In the genomic region with DNA sequence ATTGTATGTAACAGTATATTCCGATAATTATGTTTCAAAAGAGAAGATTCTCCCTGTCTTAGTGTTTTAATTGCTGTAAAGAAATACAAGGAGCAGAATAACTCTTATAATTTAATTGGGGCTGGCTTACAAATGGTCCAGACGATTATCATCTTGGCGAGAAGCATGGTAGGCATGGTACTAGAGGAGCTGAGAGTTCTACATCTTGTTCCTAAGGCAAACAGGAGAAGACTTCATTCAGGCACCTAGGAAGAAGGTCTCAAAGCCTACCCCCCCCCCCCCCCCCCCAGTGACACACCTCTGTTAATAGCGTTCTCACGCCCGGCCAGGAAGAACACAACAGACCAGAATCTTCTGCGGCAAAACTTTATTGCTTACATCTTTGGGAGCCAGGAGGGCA, we compare ENCODE assay signal across 9 mouse cellular contexts.
A peak's percentile ranks its signal among the peaks of the same experiment; 100 is the strongest.
DNase-seq lines count a peak whose midpoint lies in the region; ATAC-seq lines count a peak whose summit lies in the region.
"Had no signal": no experiment of that assay in that cellular context is flagged by ENCODE, and none has a peak within 500 bp of the region (broad histone marks: within the 10 kb centered on the region; RNA-seq: fewer than 3 reads in every experiment).

No protein-coding gene starts in this region.

- ATAC-seq in kidney, embryonic 15.5 days (replicated peaks; ENCODE audit: low FRiP score) = peak; percentile 62; the same call in 1 of the 2 replicates
- no peak; the same call in 1 of the 2 replicates for ATAC-seq in embryonic facial prominence, embryonic 14.5 days (ENCODE audit: low read depth)
- ATAC-seq in intestine, embryonic 14.5 days (replicated peaks; ENCODE audit: low FRiP score, low TSS enrichment, low read depth) = no peak
- ATAC-seq in midbrain, embryonic 16.5 days = 0 out of 2 replicates have a peak, but pooled peaks have one; percentile 54

- H3K4me3 ChIP-seq in kidney, embryonic 15.5 days (replicated peaks) = peak overlapping the region; percentile 34
- H3K4me3 ChIP-seq in embryonic facial prominence, embryonic 14.5 days (ENCODE audit: low read depth, low read length) = peak overlapping the region; percentile 27
- H3K4me3 ChIP-seq in intestine, embryonic 14.5 days (ENCODE audit: low read depth, low read length) = peak overlapping the region; percentile 16; the same call in 1 of the 2 replicates
- peak overlapping the region; percentile 25 for H3K4me3 ChIP-seq in midbrain, embryonic 16.5 days (ENCODE audit: low read depth, low read length)
- H3K4me3 ChIP-seq: gastrocnemius, adult 2 months had no signal

- no peak overlapping the region for H3K27ac ChIP-seq in kidney, embryonic 15.5 days
- H3K27ac ChIP-seq in embryonic facial prominence, embryonic 14.5 days (replicated peaks; ENCODE audit: low read depth, low read length) = no peak overlapping the region
- no peak overlapping the region for H3K27ac ChIP-seq in intestine, embryonic 14.5 days (ENCODE audit: low read depth)
- H3K27ac ChIP-seq in midbrain, embryonic 16.5 days (ENCODE audit: low read length) = no peak overlapping the region
- H3K27ac ChIP-seq: gastrocnemius, adult 2 months had no signal

- DNase-seq in kidney, adult 11 months = no peak
- DNase-seq in embryonic facial prominence, embryonic 14.5 days (ENCODE audit: low spot score) = no peak
- DNase-seq in intestine, embryonic 14.5 days (ENCODE audit: low spot score) = no peak
- no peak for DNase-seq in layer of hippocampus, adult 11-12 months (ENCODE audit: low spot score)
- DNase-seq in adrenal gland, postnatal 4 days (ENCODE audit: low spot score in 2 of 2) = no peak
- DNase-seq in layer of hippocampus, adult 9-10 months (ENCODE audit: low spot score) = no peak
- DNase-seq: gastrocnemius, adult 2 months had no signal

- H3K27me3 ChIP-seq in kidney, embryonic 15.5 days = no peaks in the 10 kb centered on the region
- H3K27me3 ChIP-seq in embryonic facial prominence, embryonic 14.5 days (replicated peaks; ENCODE audit: control insufficient read depth, insufficient read depth, low read length) = no peaks in the 10 kb centered on the region
- H3K27me3 ChIP-seq in intestine, embryonic 14.5 days (replicated peaks; ENCODE audit: control insufficient read depth, insufficient read depth, low read length) = no peaks in the 10 kb centered on the region
- no peaks in the 10 kb centered on the region for H3K27me3 ChIP-seq in midbrain, embryonic 16.5 days (ENCODE audit: control insufficient read depth, insufficient read depth, low read depth, low read length)

- 64% methylated on average over 6 of the region's 7 CpGs for WGBS in kidney, embryonic 15.5 days
- WGBS in embryonic facial prominence, embryonic 14.5 days = 78% methylated on average over 5 of the region's 7 CpGs
- WGBS in intestine, embryonic 14.5 days = 72% methylated on average over 6 of the region's 7 CpGs
- 54% methylated on average over 7 of the region's 7 CpGs for WGBS in midbrain, embryonic 16.5 days

- H3K4me2 ChIP-seq in kidney, embryonic 15.5 days = peak overlapping the region; percentile 50
- peak overlapping the region; percentile 48 for H3K4me2 ChIP-seq in embryonic facial prominence, embryonic 14.5 days (ENCODE audit: low read depth, low read length)
- H3K4me2 ChIP-seq in intestine, embryonic 14.5 days (ENCODE audit: low read length) = peak overlapping the region; percentile 41
- peak overlapping the region; percentile 40 for H3K4me2 ChIP-seq in midbrain, embryonic 16.5 days (ENCODE audit: low read length)

- no peak overlapping the region for H3K9ac ChIP-seq in kidney, embryonic 15.5 days
- no peak overlapping the region for H3K9ac ChIP-seq in embryonic facial prominence, embryonic 14.5 days (ENCODE audit: low read depth, low read length)
- no peak overlapping the region for H3K9ac ChIP-seq in intestine, embryonic 14.5 days (ENCODE audit: low read length)
- no peak overlapping the region for H3K9ac ChIP-seq in midbrain, embryonic 16.5 days (ENCODE audit: low read depth, low read length)

- no peaks in the 10 kb centered on the region for H3K36me3 ChIP-seq in kidney, embryonic 15.5 days
- no peaks in the 10 kb centered on the region for H3K36me3 ChIP-seq in embryonic facial prominence, embryonic 14.5 days (ENCODE audit: control insufficient read depth, insufficient read depth, low read length)
- no peaks in the 10 kb centered on the region for H3K36me3 ChIP-seq in intestine, embryonic 14.5 days (ENCODE audit: control insufficient read depth, insufficient read depth, low read length)
- H3K36me3 ChIP-seq in midbrain, embryonic 16.5 days (ENCODE audit: control insufficient read depth, insufficient read depth, low read length) = no peaks in the 10 kb centered on the region

- H3K9me3 ChIP-seq in kidney, embryonic 15.5 days (replicated peaks) = no peaks in the 10 kb centered on the region
- H3K9me3 ChIP-seq in embryonic facial prominence, embryonic 14.5 days (ENCODE audit: control insufficient read depth, low read length) = no peaks in the 10 kb centered on the region
- no peaks in the 10 kb centered on the region for H3K9me3 ChIP-seq in intestine, embryonic 14.5 days (ENCODE audit: control insufficient read depth, low read length)
- 0 out of 2 replicates have a peak, but pooled peaks cover 2% of the 10 kb centered on the region for H3K9me3 ChIP-seq in midbrain, embryonic 16.5 days (replicated peaks; ENCODE audit: control insufficient read depth, low read length, poor library complexity, severe bottlenecking)

- no peaks in the 10 kb centered on the region for H3K4me1 ChIP-seq in kidney, embryonic 15.5 days
- H3K4me1 ChIP-seq in embryonic facial prominence, embryonic 14.5 days (ENCODE audit: control insufficient read depth, insufficient read depth, low read length) = no peaks in the 10 kb centered on the region
- H3K4me1 ChIP-seq in intestine, embryonic 14.5 days (replicated peaks; ENCODE audit: control insufficient read depth, insufficient read depth, low read length) = no peaks in the 10 kb centered on the region
- no peaks in the 10 kb centered on the region for H3K4me1 ChIP-seq in midbrain, embryonic 16.5 days (ENCODE audit: control insufficient read depth, insufficient read depth, low read length)

Comparison
In these comparisons a context has a peak if more than half of its experiments do, and no peak if none do; other contexts are left out.
1. ATAC-seq: peak in kidney, embryonic 15.5 days (single experiment) and midbrain, embryonic 16.5 days (single experiment); none in embryonic facial prominence, embryonic 14.5 days (single experiment) and intestine, embryonic 14.5 days (single experiment).
2. Peak in every context shown above with its lines, with median percentiles within 50 percentile points of each other: H3K4me2 ChIP-seq and H3K4me3 ChIP-seq.